Mouse (Mus musculus) cerebellum, adult 9-10 months (tissue): ENCODE data around the gene B230104I21Rik.

ENCODE experiments used
- DNase-seq: peaks from one replicate; pipeline ENCODE4 v3.0.0; 2022

The B230104I21Rik gene

GRCm38 (mm10) chr4:154352246-154352645 is 16.3 kb downstream of the B230104I21Rik start:
- DNase-seq, result no peak

GRCm38 (mm10) chr4:154355408-154355807 is 19.5 kb downstream of the B230104I21Rik start:
- no peak for DNase-seq

- no peak for DNase-seq
Measured at GRCm38 (mm10) chr4:154358370-154358769, 22.4 kb downstream of the B230104I21Rik start.

GRCm38 (mm10) chr4:154358816-154359215 is 22.9 kb downstream of the B230104I21Rik start:
- no peak for DNase-seq

- no peak for DNase-seq
Measured at GRCm38 (mm10) chr4:154359762-154360300, 23.9 kb downstream of the B230104I21Rik start.

- DNase-seq, result no peak
Measured at GRCm38 (mm10) chr4:154360441-154360840, 24.5 kb downstream of the B230104I21Rik start.

- no peak for DNase-seq
Measured at GRCm38 (mm10) chr4:154360850-154361249, 24.9 kb downstream of the B230104I21Rik start.

- no peak for DNase-seq
Measured at GRCm38 (mm10) chr4:154364752-154365151, 28.8 kb downstream of the B230104I21Rik start.

- DNase-seq, result no peak
Measured at GRCm38 (mm10) chr4:154366836-154367235, 30.9 kb downstream of the B230104I21Rik start.

GRCm38 (mm10) chr4:154369089-154369488 is 33.2 kb downstream of the B230104I21Rik start:
- no peak for DNase-seq

- no peak for DNase-seq
Measured at GRCm38 (mm10) chr4:154370841-154371240, 34.9 kb downstream of the B230104I21Rik start.

- no peak for DNase-seq
Measured at GRCm38 (mm10) chr4:154371542-154372247, 35.8 kb downstream of the B230104I21Rik start.

- DNase-seq, result no peak
Measured at GRCm38 (mm10) chr4:154375939-154376625, 40.2 kb downstream of the B230104I21Rik start.

- no peak for DNase-seq
Measured at GRCm38 (mm10) chr4:154378876-154379275, 42.9 kb downstream of the B230104I21Rik start.

- no peak for DNase-seq
Measured at GRCm38 (mm10) chr4:154385208-154385607, 49.3 kb downstream of the B230104I21Rik start.

GRCm38 (mm10) chr4:154385918-154386317 is 50.0 kb downstream of the B230104I21Rik start:
- no peak for DNase-seq

- DNase-seq, result no peak
Measured at GRCm38 (mm10) chr4:154386810-154387209, 50.9 kb downstream of the B230104I21Rik start.

- no peak for DNase-seq
Measured at GRCm38 (mm10) chr4:154389641-154390040, 53.7 kb downstream of the B230104I21Rik start.

- peak; percentile 4 for DNase-seq
Measured at GRCm38 (mm10) chr4:154390333-154391080, 54.6 kb downstream of the B230104I21Rik start.

GRCm38 (mm10) chr4:154392641-154393040 is 56.7 kb downstream of the B230104I21Rik start:
- no peak for DNase-seq

- DNase-seq, result peak; percentile 3
Measured at GRCm38 (mm10) chr4:154393196-154394122, 57.5 kb downstream of the B230104I21Rik start.

- peak; percentile 14 for DNase-seq
Measured at GRCm38 (mm10) chr4:154394123-154394722, 58.3 kb downstream of the B230104I21Rik start.
